Mouse (Mus musculus) T-helper 17 cell (primary cell): Measurements from ENCODE around the gene Vmn2r103.

ENCODE experiments used
- in situ Hi-C, 2 experiments: fragments of 300-600 bp; cut with MboI, MseI; formaldehyde crosslinking; loops; 1 replicate in 1 of 2; 2 replicates in 1 of 2; pipeline ENCODE4 v1.15.1; 2025; ENCODE audit warnings: high pct_unique_total_duplicates in 2 of 2

Gene Vmn2r103

DNA sequence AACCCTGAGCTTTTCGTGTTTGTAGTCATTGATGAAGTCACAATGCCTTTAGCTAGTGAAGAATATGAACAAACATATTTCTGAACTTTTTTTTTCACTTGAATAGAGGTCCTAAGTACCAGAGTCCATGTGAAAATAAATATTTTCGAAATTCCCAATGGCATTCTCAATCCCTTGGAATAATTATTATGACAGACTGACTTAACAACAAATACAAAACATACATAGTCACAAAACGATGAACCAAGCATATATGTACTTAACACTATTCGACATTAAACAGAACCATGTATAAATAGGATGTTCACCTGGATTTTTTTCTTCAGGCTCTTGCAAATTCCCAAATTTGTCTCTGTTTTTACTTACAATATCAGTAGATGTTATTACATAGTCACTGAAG is at the start of gene Vmn2r103:
Gene Vmn2r103 (plus strand): TSS at position 301 of the 400 bp plus-strand sequence.
- in situ Hi-C loops, result no loop called here

GRCm38 (mm10) chr17:19778994-19779393 is 5.8 kb downstream of the Vmn2r103 start:
- in situ Hi-C loops, result no loop called here

DNA sequence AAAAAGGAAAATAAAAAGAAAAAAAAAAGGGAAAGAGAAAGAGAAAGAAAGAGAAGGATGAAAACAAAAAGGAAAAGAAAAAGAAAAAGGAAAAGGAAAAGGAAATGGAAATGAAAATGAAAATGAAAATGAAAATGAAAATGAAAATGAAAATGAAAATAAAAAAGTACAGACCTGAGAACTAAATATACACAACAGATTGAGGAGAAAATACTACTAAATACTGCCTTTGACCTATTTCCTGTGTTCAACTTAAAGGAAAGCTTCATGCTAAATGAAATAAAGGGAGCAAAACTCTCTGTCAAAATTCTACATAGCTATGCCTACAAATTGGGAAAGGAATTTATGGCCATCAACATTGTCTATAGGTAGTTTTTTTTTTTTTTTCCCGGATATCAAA is 16.1 kb downstream of the Vmn2r103 start:
- in situ Hi-C loops, result no loop called here
